Mouse (Mus musculus) heart, postnatal 14 days (tissue): Measurements from ENCODE around the gene Olfr194. TPM values are rescaled to one million over a fixed set of nuclear protein-coding genes. Genes with fewer than 3 reads are reported as not detected.
"Not testable (repeated sequence)": the region's sequence is repeated elsewhere in the genome, so short reads cannot be mapped to it uniquely, and the experiment has no call there.

Experiments used
- DNase-seq, 2 experiments: peaks; one replicate each; pipeline ENCODE4 v3.0.0; 2021 to 2022
- intact Hi-C: fragments of 180-260 bp; cut with DNase I; formaldehyde crosslinking; loops from one replicate; pipeline ENCODE4 v1.15.1; 2025
- long read RNA-seq, 2 experiments: library from polyadenylated mRNA; stranded (forward); transcript quantifications; one replicate each; pipeline ENCODE4 v2.0.0; 2021
- total RNA-seq, 2 experiments: library from RNA; stranded (reverse); gene quantifications; 2 replicates each; pipeline ENCODE4 v1.2.3; 2021

The Olfr194 gene
- not detected for total RNA-seq
- long read RNA-seq, experiment 1: 0 reads
- long read RNA-seq, experiment 2: 0 reads

- no peak for DNase-seq
- intact Hi-C loops: no loop called here
Measured at GRCm38 (mm10) chr16:59120969-59121368, at the start of gene Olfr194. Olfr194 (minus strand) TSS chr16:59121069.

GRCm38 (mm10) chr16:59170354-59170753 lies 49.5 kb upstream of the Olfr194 start, which contains the start of gene Olfr196:
Olfr196 (minus strand) TSS chr16:59170454.
- DNase-seq: no peak
- intact Hi-C loops: no loop called here

DNA sequence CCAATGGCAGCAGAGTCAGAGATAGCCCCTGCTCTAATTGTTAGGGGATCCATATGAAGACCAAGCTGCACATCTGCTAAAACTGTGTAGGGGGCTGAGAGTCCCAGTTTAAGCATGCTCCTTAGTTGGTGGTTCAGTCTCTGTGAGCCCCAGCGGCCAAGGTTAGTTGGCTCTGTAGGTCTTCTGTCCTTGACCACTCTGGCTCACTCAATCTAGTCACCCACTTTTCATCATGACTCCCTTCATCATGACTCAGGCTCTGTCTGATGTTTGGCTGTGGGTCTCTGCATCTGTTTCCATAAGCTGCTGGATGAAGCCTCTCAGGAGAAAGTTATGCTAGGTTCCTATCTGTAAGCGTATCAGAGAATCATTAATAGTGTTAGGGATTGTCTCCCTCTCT lies 31.1 kb upstream of the Olfr194 start:
- intact Hi-C loops: no loop called here
- DNase-seq: no peak

DNA sequence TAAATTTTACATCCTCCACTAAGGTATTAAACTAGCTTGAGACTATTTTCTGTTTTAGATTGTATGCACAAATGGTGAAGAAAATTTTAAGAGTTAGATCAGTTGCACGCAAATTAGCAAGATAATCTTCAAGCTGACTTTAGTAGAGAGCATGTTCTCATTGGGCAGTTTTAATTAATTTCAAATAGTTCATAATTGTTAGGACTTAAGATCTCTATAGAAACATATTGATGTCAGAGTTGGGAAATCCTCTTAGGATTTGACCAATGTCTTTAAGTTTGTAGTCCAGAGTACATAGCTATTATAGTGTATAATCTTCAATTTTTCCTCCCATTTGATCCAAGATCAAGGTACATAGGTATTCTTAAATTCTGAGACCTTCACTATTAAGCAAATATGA lies 25.9 kb upstream of the Olfr194 start, which contains the start of gene Olfr195:
Olfr195 (plus strand) TSS at position 301 of the 400 bp plus-strand sequence.
- DNase-seq: no peak
- intact Hi-C loops: no loop called here

GRCm38 (mm10) chr16:59141105-59141504 lies 20.2 kb upstream of the Olfr194 start:
- no peak for DNase-seq
- intact Hi-C loops: no loop called here

GRCm38 (mm10) chr16:59130740-59131139 lies 9.9 kb upstream of the Olfr194 start:
- intact Hi-C loops: no loop called here
- DNase-seq: no peak

DNA sequence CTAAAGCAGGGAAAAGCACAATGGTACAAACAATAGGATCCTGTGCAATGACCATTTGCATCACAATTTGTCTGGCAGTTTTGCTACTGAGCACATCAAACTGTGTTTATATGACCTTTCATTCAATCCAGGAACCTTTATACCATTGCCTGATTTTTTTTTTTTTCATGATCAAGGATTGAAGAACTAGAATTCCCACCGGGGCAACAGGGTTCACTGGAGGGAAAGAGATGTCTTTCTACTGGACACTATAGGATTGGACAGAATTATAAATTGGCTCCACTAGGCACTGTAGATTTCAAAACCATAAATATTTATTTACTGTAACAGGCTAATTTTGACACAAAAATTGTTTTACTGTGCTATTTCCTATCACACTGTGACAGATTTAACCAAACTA lies 9.1 kb downstream of the Olfr194 start, which contains the start of gene Olfr193:
Olfr193 (minus strand) TSS at position 101 of the 400 bp plus-strand sequence.
- no peak for DNase-seq
- intact Hi-C loops: no loop called here

DNA sequence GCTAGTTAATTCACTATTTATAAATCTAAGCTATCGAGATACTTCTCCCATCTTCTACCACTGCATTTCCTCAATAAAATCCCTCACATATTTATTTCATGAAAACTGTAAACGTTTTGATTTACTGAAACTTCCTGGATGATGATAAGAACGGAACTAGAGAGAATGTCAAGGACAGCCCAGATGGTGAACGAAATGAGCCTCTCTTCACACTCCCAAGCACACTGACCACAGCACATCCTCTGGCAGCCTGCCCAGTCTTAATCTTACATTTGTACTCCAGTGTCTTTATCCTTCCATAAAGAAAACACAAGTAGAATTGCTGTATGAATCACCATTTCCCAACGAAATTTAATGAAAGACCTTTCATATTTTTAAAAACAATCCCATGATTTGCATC lies 12.3 kb downstream of the Olfr194 start:
- intact Hi-C loops, DNase-seq: not testable (repeated sequence)

GRCm38 (mm10) chr16:59105312-59105711 lies 15.6 kb downstream of the Olfr194 start:
- intact Hi-C loops: no loop called here
- no peak for DNase-seq

DNA sequence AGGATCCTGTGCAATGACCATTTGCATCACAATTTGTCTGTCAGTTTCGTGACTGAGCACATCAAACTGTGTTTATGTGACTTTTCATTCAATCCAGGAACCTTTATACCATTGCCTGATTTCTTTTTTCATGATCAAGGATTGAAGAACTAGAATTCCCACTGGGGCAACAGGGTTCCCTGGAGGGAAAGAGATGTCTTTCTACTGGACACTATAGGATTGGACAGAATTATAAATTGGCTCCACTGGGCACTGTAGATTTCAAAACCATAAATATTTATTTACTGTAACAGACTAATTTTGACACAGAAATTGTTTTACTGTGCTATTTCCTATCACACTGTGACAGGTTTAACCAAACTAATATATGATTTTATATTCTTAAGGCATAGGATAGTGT lies 31.1 kb downstream of the Olfr194 start, which contains the start of gene Olfr191:
Olfr191 (minus strand) TSS at position 101 of the 400 bp plus-strand sequence.
- intact Hi-C loops, DNase-seq: not testable (repeated sequence)

DNA sequence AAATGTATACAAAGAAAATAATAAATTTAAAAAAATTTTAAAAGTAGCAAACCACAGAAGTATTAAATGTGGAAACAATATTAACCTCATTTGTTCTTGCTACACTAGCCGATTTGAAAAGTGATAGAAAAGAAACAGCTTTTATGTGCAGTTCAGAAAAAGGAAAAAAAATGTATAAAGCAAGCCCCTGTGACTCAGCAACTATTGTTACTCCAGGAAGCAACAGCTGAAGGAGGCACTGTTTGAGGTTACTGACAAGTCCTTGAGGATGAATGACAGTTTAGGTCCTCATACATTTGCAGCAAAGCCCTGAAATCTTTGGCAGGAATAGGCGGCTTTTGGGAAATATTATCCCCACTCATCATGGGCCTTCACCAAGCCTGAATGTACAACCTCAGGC lies 39.8 kb downstream of the Olfr194 start:
- intact Hi-C loops, DNase-seq: not testable (repeated sequence)

GRCm38 (mm10) chr16:59077905-59078304 lies 43.0 kb downstream of the Olfr194 start, which contains the start of gene Olfr190:
Olfr190 (minus strand) TSS chr16:59078005.
- intact Hi-C loops: no loop called here
- DNase-seq: no peak

DNA sequence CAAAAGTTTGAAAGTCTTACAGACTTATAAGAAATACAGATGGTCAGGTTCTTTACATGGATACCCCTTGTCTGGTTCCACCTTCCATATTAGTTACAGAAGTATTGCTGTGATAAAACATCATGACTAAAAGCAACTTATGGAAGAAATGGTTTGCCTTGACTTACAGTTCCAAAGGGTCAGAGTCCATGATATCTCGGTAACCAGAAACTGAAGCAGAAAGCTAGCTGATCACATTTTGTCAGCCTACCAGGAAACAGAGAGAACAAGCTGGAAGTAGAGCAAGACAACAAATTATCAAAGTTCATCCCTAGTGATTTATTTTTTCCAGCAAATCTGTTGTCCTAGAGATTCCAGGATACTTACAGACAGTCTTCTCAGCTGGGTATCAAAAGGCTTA lies 47.3 kb downstream of the Olfr194 start:
- no peak for DNase-seq

DNA sequence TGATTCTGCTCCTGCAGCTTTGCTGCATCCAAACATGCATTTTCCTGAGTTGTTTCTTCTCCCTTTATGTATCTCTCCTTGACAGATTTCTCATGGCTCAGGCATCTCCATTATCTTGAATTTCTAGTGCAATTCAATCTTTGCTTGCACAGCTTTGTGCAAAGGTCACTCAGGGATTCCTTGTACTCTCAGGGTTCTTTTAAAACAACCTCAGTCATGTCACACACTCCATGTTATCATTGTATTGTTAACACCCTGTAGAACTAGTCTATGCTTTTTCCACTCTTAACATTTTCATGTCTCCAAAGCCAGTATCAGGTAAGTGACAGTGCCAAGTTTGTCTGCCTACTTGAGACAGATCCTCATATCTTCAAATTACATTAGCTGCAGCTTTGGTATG lies 49.1 kb downstream of the Olfr194 start:
- intact Hi-C loops: no loop called here
- DNase-seq: no peak

More for the DNA sequence above, 47.3 kb downstream of the Olfr194 start:
- intact Hi-C loops: no loop called here

Other genes with a start within 250 kb of the Olfr194 start
- gene Olfr177, start 246.3 kb downstream of the Olfr194 start, total RNA-seq: not detected
- not detected for gene Olfr178, start 229.0 kb downstream of the Olfr194 start, total RNA-seq
- gene Olfr181, start 192.3 kb downstream of the Olfr194 start, total RNA-seq: not detected
- not detected for gene Olfr180, start 191.7 kb downstream of the Olfr194 start, total RNA-seq
- gene Olfr183, start 125.7 kb downstream of the Olfr194 start, total RNA-seq: not detected
- gene Olfr186, start 90.8 kb downstream of the Olfr194 start, total RNA-seq: not detected
- gene Olfr187, start 81.3 kb downstream of the Olfr194 start, total RNA-seq: not detected
- not detected for gene Olfr190, start 43.1 kb downstream of the Olfr194 start, total RNA-seq
- gene Olfr191, start 31.2 kb downstream of the Olfr194 start, total RNA-seq: not detected
- gene Olfr193, start 9.2 kb downstream of the Olfr194 start, total RNA-seq: not detected
- not detected for gene Olfr195, start 26.0 kb upstream of the Olfr194 start, total RNA-seq
- gene Olfr196, start 49.4 kb upstream of the Olfr194 start, total RNA-seq: not detected
- gene Olfr198, start 82.5 kb upstream of the Olfr194 start, total RNA-seq: not detected
- gene Olfr199, start 98.7 kb upstream of the Olfr194 start, total RNA-seq: not detected
- not detected for gene Olfr201, start 151.6 kb upstream of the Olfr194 start, total RNA-seq
- not detected for gene Olfr202, start 165.7 kb upstream of the Olfr194 start, total RNA-seq
- gene Olfr203, start 177.8 kb upstream of the Olfr194 start, total RNA-seq: not detected
- gene Olfr204, start 197.2 kb upstream of the Olfr194 start, total RNA-seq: not detected
- gene Olfr205, start 210.1 kb upstream of the Olfr194 start, total RNA-seq: not detected
- gene Olfr206, start 228.2 kb upstream of the Olfr194 start, total RNA-seq: not detected
- gene Olfr209, start 242.9 kb upstream of the Olfr194 start, total RNA-seq: not detected